Comparison of ENCODE assay signal across 20 mouse cellular contexts in genomic region chr12:112170671-112171574, GRCm38 (mm10). TPM values are rescaled to one million over a fixed set of nuclear protein-coding genes. Genes with fewer than 3 reads are reported as not detected.
DNase-seq lines count a peak whose midpoint lies in the region; ATAC-seq and TF ChIP-seq lines count a peak whose summit lies in the region.
"Had no signal": no experiment of that assay in that cellular context is flagged by ENCODE, and none has a peak within 500 bp of the region (broad histone marks: within the 10 kb centered on the region; RNA-seq: fewer than 3 reads in every experiment).

No protein-coding gene starts in this region.

- no peak for TF ChIP-seq CTCF in gastrocnemius, adult 2 months (IDR thresholded peaks at IDR 0.05)

- intact Hi-C loops in gastrocnemius, adult 2 months (cut with DNase I): no loop called here

- H3K9ac ChIP-seq in forebrain, embryonic 16.5 days (replicated peaks; ENCODE audit: low read depth, low read length): peak overlapping the region; percentile 36
- no peak overlapping the region for H3K9ac ChIP-seq in neural tube, embryonic 14.5 days (replicated peaks; ENCODE audit: low read depth, low read length)
- H3K9ac ChIP-seq: limb, embryonic 15.5 days had no signal

- ATAC-seq in forebrain, embryonic 16.5 days: peak; percentile 59
- no peak for ATAC-seq in neural tube, embryonic 14.5 days (ENCODE audit: low read depth)

- peaks cover 29% of the 10 kb centered on the region for H3K4me1 ChIP-seq in forebrain, embryonic 16.5 days (replicated peaks; ENCODE audit: control insufficient read depth, insufficient read depth, low read length)
- H3K4me1 ChIP-seq in midbrain, embryonic 10.5 days: peaks cover 71% of the 10 kb centered on the region
- H3K4me1 ChIP-seq in neural tube, embryonic 14.5 days (ENCODE audit: control insufficient read depth, insufficient read depth, low read length): peaks cover 20% of the 10 kb centered on the region

- WGBS in forebrain, embryonic 16.5 days: 19% methylated on average over 20 of the region's 20 CpGs
- 27% methylated on average over 20 of the region's 20 CpGs for WGBS in midbrain, embryonic 10.5 days
- 18% methylated on average over 20 of the region's 20 CpGs for WGBS in neural tube, embryonic 14.5 days

- peak overlapping the region; percentile 16 for H3K4me2 ChIP-seq in forebrain, embryonic 16.5 days (ENCODE audit: low read length)
- no peak overlapping the region for H3K4me2 ChIP-seq in neural tube, embryonic 14.5 days (ENCODE audit: low read depth, low read length)
- H3K4me2 ChIP-seq: limb, embryonic 15.5 days had no signal

- no peak for DNase-seq in gastrocnemius, adult 2 months
- DNase-seq in gastrocnemius, adult 18-20 months (ENCODE audit: low spot score): no peak
- DNase-seq in midbrain, embryonic 10.5 days (ENCODE audit: low spot score): no peak
- DNase-seq in cerebellum, postnatal 36 days: no peak
- DNase-seq in liver: no peak
- no peak for DNase-seq in Muller cell, postnatal 12 days (ENCODE audit: inconsistent ontology term)
- DNase-seq: adrenal gland, adult 2 months; heart, postnatal 36 days; kidney, adult 9 months; lung, adult 2 months; right cerebral cortex, adult 18-20 months; spleen, adult 18-20 months; thymus, postnatal 36 days had no signal

- peak overlapping the region; percentile 38; the same call in 1 of the 2 replicates for H3K27ac ChIP-seq in gastrocnemius, adult 2 months
- H3K27ac ChIP-seq in forebrain, embryonic 16.5 days (ENCODE audit: low read length): peak overlapping the region; percentile 78
- peak overlapping the region; percentile 78 for H3K27ac ChIP-seq in midbrain, embryonic 10.5 days (replicated peaks)
- peak overlapping the region; percentile 8; the same call in 1 of the 2 replicates for H3K27ac ChIP-seq in neural tube, embryonic 14.5 days (ENCODE audit: low read depth, low read length)
- H3K27ac ChIP-seq: layer of hippocampus, adult 2 months; left cerebral cortex, adult 2 months; limb, embryonic 15.5 days; stomach, postnatal 0 days had no signal

- no peak overlapping the region for H3K4me3 ChIP-seq in gastrocnemius, adult 2 months
- no peak overlapping the region for H3K4me3 ChIP-seq in forebrain, embryonic 16.5 days (replicated peaks; ENCODE audit: low read length)
- peak overlapping the region; percentile 28 for H3K4me3 ChIP-seq in midbrain, embryonic 10.5 days
- H3K4me3 ChIP-seq in neural tube, embryonic 14.5 days (ENCODE audit: low read depth, low read length): no peak overlapping the region
- H3K4me3 ChIP-seq: layer of hippocampus, adult 2 months; left cerebral cortex, adult 2 months; limb, embryonic 15.5 days had no signal

- H3K27me3 ChIP-seq in forebrain, embryonic 16.5 days (replicated peaks; ENCODE audit: control insufficient read depth, insufficient read depth, low read length): no peaks in the 10 kb centered on the region
- H3K27me3 ChIP-seq in midbrain, embryonic 10.5 days (ENCODE audit: low read depth, poor library complexity, severe bottlenecking): peaks cover 5% of the 10 kb centered on the region; the same call in 1 of the 2 replicates
- H3K27me3 ChIP-seq in neural tube, embryonic 14.5 days (ENCODE audit: control insufficient read depth, insufficient read depth, low read length): no peaks in the 10 kb centered on the region
- H3K27me3 ChIP-seq: limb, embryonic 15.5 days had no signal

- no peaks in the 10 kb centered on the region for H3K9me3 ChIP-seq in forebrain, embryonic 16.5 days (ENCODE audit: control insufficient read depth, low read length)
- H3K9me3 ChIP-seq in midbrain, embryonic 10.5 days (replicated peaks): no peaks in the 10 kb centered on the region
- H3K9me3 ChIP-seq in neural tube, embryonic 14.5 days (ENCODE audit: control insufficient read depth, low read length): no peaks in the 10 kb centered on the region
- H3K9me3 ChIP-seq: limb, embryonic 15.5 days had no signal

- H3K36me3 ChIP-seq in forebrain, embryonic 16.5 days (ENCODE audit: control insufficient read depth, insufficient read depth): peaks cover 10% of the 10 kb centered on the region
- H3K36me3 ChIP-seq in midbrain, embryonic 10.5 days: peaks cover 58% of the 10 kb centered on the region
- 0 out of 2 replicates have a peak, but pooled peaks cover 3% of the 10 kb centered on the region for H3K36me3 ChIP-seq in neural tube, embryonic 14.5 days (ENCODE audit: control insufficient read depth, insufficient read depth, low read length)

RNA-seq across cellular contexts. Expression of gene Kif26a, which starts 24.9 kb away (rescaled TPM):
- 1 to 10 TPM; 3.6 to 3.7 TPM for total RNA-seq in gastrocnemius, adult 2 months (2021)
- 1 to 10 TPM; 2.7 to 4.5 TPM for total RNA-seq in gastrocnemius, adult 18-20 months (2021)
- polyA plus RNA-seq in forebrain, embryonic 16.5 days (2015; fragmentation: Nextera tagmentation; extraction: Ambion mirVana): 17.3 and 21.2 TPM in 2 replicates
- 3.3 and 4.7 TPM in 2 replicates for polyA plus RNA-seq in midbrain, embryonic 10.5 days (2016; fragmentation: Nextera tagmentation; extraction: Ambion mirVana)
- 3.5 and 4.4 TPM in 2 replicates for polyA plus RNA-seq in neural tube, embryonic 14.5 days (2014; fragmentation: Nextera tagmentation; extraction: Ambion mirVana)
- total RNA-seq: granulocyte monocyte progenitor cell, adult 5-6 weeks had no signal

Comparison
In these comparisons a context has a peak if more than half of its experiments do, and no peak if none do; other contexts are left out.
1. H3K27ac ChIP-seq: peak in every context shown above with its lines; median percentile 78 in forebrain, embryonic 16.5 days; 78 in midbrain, embryonic 10.5 days; 38 in gastrocnemius, adult 2 months; 8 in neural tube, embryonic 14.5 days.